Mouse (Mus musculus) kidney, postnatal 0 days (tissue): ENCODE results near the gene Prol1. TPM values are rescaled to one million over a fixed set of nuclear protein-coding genes. Genes with fewer than 3 reads are reported as not detected.

Experiments used
- ATAC-seq: fragments of 200-750 bp; cut with Nextera tagmentation; replicated peaks from 2 replicates; pipeline ENCODE4 v1.8.0; 2017; ENCODE audit warnings: low read depth, moderate number of reproducible peaks, moderate TSS enrichment, moderate library complexity; ENCODE audit not compliant: low FRiP score
- DNase-seq: peaks from one replicate; pipeline ENCODE4 v3.0.0-alpha.2; 2016; ENCODE audit warnings: low spot score
- H3K27ac ChIP-seq: fragments of 300-500 bp; sonication (generic); 2 replicates; pipeline ENCODE4 v1.5.1; 2014; ENCODE audit warnings: mild to moderate bottlenecking
- H3K27me3 ChIP-seq: fragments of 300-500 bp; sonication (generic); 2 replicates; pipeline ENCODE4 v1.6.1; 2014; ENCODE audit warnings: low read length, mixed read lengths; ENCODE audit not compliant: insufficient read depth
- H3K36me3 ChIP-seq: fragments of 300-500 bp; sonication (generic); 2 replicates; pipeline ENCODE4 v1.6.1; 2014; ENCODE audit warnings: low read length, mixed read lengths; ENCODE audit not compliant: insufficient read depth
- H3K4me1 ChIP-seq: fragments of 300-500 bp; sonication (generic); replicated peaks from 2 replicates; pipeline ENCODE4 v1.6.1; 2014; ENCODE audit warnings: antibody characterized with exemption, low read length, mixed read lengths; ENCODE audit not compliant: insufficient read depth
- H3K4me2 ChIP-seq: fragments of 300-500 bp; sonication (generic); 2 replicates; pipeline ENCODE4 v1.6.1; 2014; ENCODE audit warnings: mild to moderate bottlenecking, low read length, moderate library complexity, mixed read lengths
- H3K4me3 ChIP-seq: fragments of 300-500 bp; sonication (generic); replicated peaks from 2 replicates; pipeline ENCODE4 v1.5.1; 2014; ENCODE audit warnings: low read depth, low read length
- H3K9ac ChIP-seq: fragments of 300-500 bp; sonication (generic); 2 replicates; pipeline ENCODE4 v1.6.1; 2014; ENCODE audit warnings: low read depth, low read length
- H3K9me3 ChIP-seq: fragments of 300-500 bp; sonication (generic); replicated peaks from 2 replicates; pipeline ENCODE4 v1.6.1; 2016; ENCODE audit warnings: low read length, inconsistent platforms, mixed read lengths
- CTCF ChIP-seq: IDR thresholded peaks from 2 replicates; pipeline ENCODE4 v1.5.1; 2016; ENCODE audit warnings: antibody characterized with exemption, low read depth, mild to moderate bottlenecking, moderate library complexity
- WGBS: fragments of 180-500 bp; shearing (Covaris S2); extraction: QIAGEN DNeasy Blood & Tissue Kit; methylation state at CpG from one replicate; pipeline ENCODE4 v1.1.7; 2014; 5-methylcytosine and 5-hydroxymethylcytosine counted together
- polyA plus RNA-seq: library from polyadenylated mRNA; unstranded; fragments of >200 nt; fragmentation: Nextera tagmentation; extraction: Ambion mirVana; gene quantifications from 2 replicates; pipeline ENCODE4 v1.2.1, GENCODE M21; 2015

Gene Prol1
- polyA plus RNA-seq, 1 experiment from 2014 or later, result not detected

DNA sequence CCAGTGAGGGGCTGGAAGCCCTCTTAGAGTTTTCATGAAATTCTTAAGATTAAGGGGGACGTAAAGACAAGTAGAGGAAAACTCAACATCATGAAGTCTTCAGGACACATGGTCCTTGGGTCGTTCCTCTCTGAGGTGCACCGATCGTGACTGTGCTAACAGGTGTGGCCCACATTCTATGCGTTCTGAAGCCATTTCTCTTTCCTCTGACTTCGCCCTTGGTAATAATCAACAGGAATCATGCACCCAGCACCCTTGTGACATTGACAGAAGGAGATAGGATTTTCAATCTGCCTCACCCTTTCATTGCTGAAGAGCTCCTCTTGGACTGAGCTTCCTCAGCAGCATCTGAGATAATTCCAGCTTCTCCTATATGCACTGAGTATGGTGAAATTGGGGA lies 55.5 kb downstream of the Prol1 start:
- Histone ChIP-seq H3K36me3 (no peaks in the 10 kb centered on the region), H3K9me3 (no peaks in the 10 kb centered on the region), H3K4me1 (no peaks in the 10 kb centered on the region), H3K9ac (no peak overlapping the region), H3K4me3 (no peak overlapping the region), H3K27ac (no peak overlapping the region), H3K4me2 (no peak overlapping the region), H3K27me3 (no peaks in the 10 kb centered on the region)
- DNase-seq (no peak), ATAC-seq (no peak)
- 74% methylated on average over 6 of the region's 6 CpGs for WGBS
- TF ChIP-seq CTCF, result no peak

DNA sequence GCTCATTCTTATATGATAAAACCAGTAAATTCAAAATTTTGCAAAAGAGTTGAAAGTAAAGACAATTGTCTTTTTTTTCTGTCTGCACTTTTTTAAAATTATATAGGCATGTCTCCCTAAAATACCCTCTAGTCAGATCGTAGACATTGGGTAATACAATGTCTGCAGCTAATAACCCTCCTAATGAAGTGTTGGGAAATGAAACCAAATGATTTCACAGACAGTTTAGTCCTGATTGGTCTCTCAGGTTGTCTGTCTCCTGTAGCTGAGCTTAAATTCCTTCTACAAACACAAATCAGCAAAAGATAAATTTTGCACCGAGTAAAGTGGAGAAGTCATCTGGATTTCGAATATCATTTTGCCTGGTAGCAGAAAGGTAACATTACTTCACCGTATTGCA lies 58.7 kb downstream of the Prol1 start, which contains the start of gene Amtn:
TSS of gene Amtn (plus strand) at position 301 of the 400 bp plus-strand sequence.
- Histone ChIP-seq H3K27ac (no peak within 1 kb of the TSS), H3K9ac (no peak within 1 kb of the TSS), H3K4me2 (no peak within 1 kb of the TSS), H3K4me3 (no peak within 1 kb of the TSS), H3K36me3 (no peaks in the 10 kb centered on the region), H3K9me3 (no peaks in the 10 kb centered on the region), H3K27me3 (no peaks in the 10 kb centered on the region), H3K4me1 (no peaks in the 10 kb centered on the region)
- WGBS, result 73% methylated on average over 4 of the region's 4 CpGs
- ATAC-seq, result no peak
- no peak for TF ChIP-seq CTCF
- DNase-seq, result no peak

Other genes with a start within 250 kb of the Prol1 start
- gene Smr2, start 230.8 kb upstream of the Prol1 start, polyA plus RNA-seq, result not detected in 2 replicates
- not detected in 2 replicates for gene Gm11116, start 205.8 kb upstream of the Prol1 start, polyA plus RNA-seq
- gene Gm11115, start 163.2 kb upstream of the Prol1 start, polyA plus RNA-seq, result not detected in 2 replicates
- gene Gm7714, start 48.4 kb upstream of the Prol1 start, polyA plus RNA-seq, result not detected in 2 replicates
- gene Amtn, start 58.8 kb downstream of the Prol1 start, polyA plus RNA-seq, result not detected in 2 replicates
- not detected in 2 replicates for gene Ambn, start 138.7 kb downstream of the Prol1 start, polyA plus RNA-seq
- gene Enam, start 170.7 kb downstream of the Prol1 start, polyA plus RNA-seq, result not detected in 2 replicates
- 0.13 and 0.19 TPM in 2 replicates for gene Jchain, start 210.6 kb downstream of the Prol1 start, polyA plus RNA-seq
- 53.4 and 58.9 TPM in 2 replicates for gene Utp3, start 237.2 kb downstream of the Prol1 start, polyA plus RNA-seq
- 17.9 and 18.8 TPM in 2 replicates for gene Rufy3, start 247.7 kb downstream of the Prol1 start, polyA plus RNA-seq